Mouse (Mus musculus) spleen, adult 2 months (tissue): Measurements from ENCODE around the gene Lztr1.

Experiments
- CTCF ChIP-seq: fragments of 200-500 bp; IDR thresholded peaks from 2 replicates; pipeline ENCODE4 v1.5.1; 2011; ENCODE audit warnings: mild to moderate bottlenecking, inconsistent platforms; ENCODE audit not compliant: insufficient read depth, insufficient read length, insufficient replicate concordance; ENCODE audit errors: extremely low read depth
- POLR2A ChIP-seq: fragments of 200-500 bp; IDR thresholded peaks from 2 replicates; pipeline ENCODE4 v1.6.1; 2011; ENCODE audit warnings: low read depth, low read length, inconsistent platforms

GRCm38 (mm10) chr16:17461596-17461995 lies 46.9 kb upstream of the Lztr1 start:
- TF ChIP-seq POLR2A: no peak
- TF ChIP-seq CTCF: no peak
